Mouse (Mus musculus) forebrain, embryonic 15.5 days (tissue): ENCODE measurements around the gene Per2. TPM values are rescaled to one million over a fixed set of nuclear protein-coding genes. Genes with fewer than 3 reads are reported as not detected.

ENCODE experiments used
- ATAC-seq: fragments of 200-750 bp; cut with Nextera tagmentation; replicated peaks from 2 replicates; pipeline ENCODE4 v1.8.0; 2017; ENCODE audit warnings: mild to moderate bottlenecking, moderate TSS enrichment, moderate library complexity
- H3K27ac ChIP-seq: fragments of 300-500 bp; sonication (generic); replicated peaks from 2 replicates; pipeline ENCODE4 v1.5.1; 2015; ENCODE audit warnings: mild to moderate bottlenecking, inconsistent platforms
- H3K27me3 ChIP-seq: fragments of 300-500 bp; sonication (generic); 2 replicates; pipeline ENCODE4 v1.6.1; 2015; ENCODE audit warnings: inconsistent platforms
- H3K36me3 ChIP-seq: fragments of 300-500 bp; sonication (generic); 2 replicates; pipeline ENCODE4 v1.6.1; 2015; ENCODE audit warnings: mild to moderate bottlenecking, inconsistent platforms
- H3K4me1 ChIP-seq: fragments of 300-500 bp; sonication (generic); 2 replicates; pipeline ENCODE4 v1.6.1; 2015; ENCODE audit warnings: inconsistent platforms
- H3K4me2 ChIP-seq: fragments of 300-500 bp; sonication (generic); replicated peaks from 2 replicates; pipeline ENCODE4 v1.6.1; 2015; ENCODE audit warnings: mild to moderate bottlenecking, inconsistent platforms
- H3K4me3 ChIP-seq: fragments of 300-500 bp; sonication (generic); 2 replicates; pipeline ENCODE4 v1.5.1; 2015; ENCODE audit warnings: mild to moderate bottlenecking, inconsistent platforms
- H3K9ac ChIP-seq: fragments of 300-500 bp; sonication (generic); replicated peaks from 2 replicates; pipeline ENCODE4 v1.6.1; 2015; ENCODE audit warnings: mild to moderate bottlenecking, inconsistent platforms
- H3K9me3 ChIP-seq: fragments of 300-500 bp; sonication (generic); 2 replicates; pipeline ENCODE4 v1.6.1; 2016; ENCODE audit warnings: inconsistent platforms
- WGBS: fragments of 180-500 bp; shearing (Covaris S2); methylation state at CpG from one replicate; pipeline ENCODE4 v1.1.7; 2015; ENCODE audit warnings: mixed read lengths; 5-methylcytosine and 5-hydroxymethylcytosine counted together
- polyA plus RNA-seq: library from polyadenylated mRNA; unstranded; fragments of >200 nt; fragmentation: Nextera tagmentation; extraction: Ambion mirVana; gene quantifications from 2 replicates; pipeline ENCODE4 v1.2.1, GENCODE M21; 2015

Gene Per2
- polyA plus RNA-seq, 1 experiment from 2014 or later = 4.5 TPM

- WGBS = 90% methylated on average over 8 of the region's 8 CpGs
- no peak for ATAC-seq
- H3K4me1 ChIP-seq = no peaks in the 10 kb centered on the region
- no peaks in the 10 kb centered on the region for H3K27me3 ChIP-seq
- H3K9ac ChIP-seq = no peak overlapping the region
- no peak overlapping the region for H3K4me3 ChIP-seq
- no peak overlapping the region for H3K27ac ChIP-seq
- H3K4me2 ChIP-seq = no peak overlapping the region
- no peaks in the 10 kb centered on the region for H3K9me3 ChIP-seq
- peaks cover 6% of the 10 kb centered on the region; the same call in 1 of the 2 replicates for H3K36me3 ChIP-seq
Observed at GRCm38 (mm10) chr1:91420601-91421065, 38.5 kb downstream of the Per2 start.

- Histone ChIP-seq H3K4me3 (no peak overlapping the region), H3K27ac (no peak overlapping the region), H3K27me3 (no peaks in the 10 kb centered on the region), H3K9me3 (no peaks in the 10 kb centered on the region), H3K4me1 (peaks cover 5% of the 10 kb centered on the region), H3K36me3 (peaks cover 6% of the 10 kb centered on the region; the same call in 1 of the 2 replicates), H3K4me2 (no peak overlapping the region), H3K9ac (no peak overlapping the region)
- 67% methylated on average over 10 of the region's 10 CpGs for WGBS
- ATAC-seq = no peak
Observed at GRCm38 (mm10) chr1:91419862-91420600, 39.1 kb downstream of the Per2 start.

- Histone ChIP-seq H3K27ac (no peak overlapping the region), H3K9me3 (no peaks in the 10 kb centered on the region), H3K4me3 (no peak overlapping the region), H3K4me2 (no peak overlapping the region), H3K36me3 (peaks cover 6% of the 10 kb centered on the region; the same call in 1 of the 2 replicates), H3K9ac (no peak overlapping the region), H3K27me3 (no peaks in the 10 kb centered on the region), H3K4me1 (peaks cover 22% of the 10 kb centered on the region)
- WGBS = 75% methylated on average over 1 of the region's 1 CpGs
- ATAC-seq = no peak
Observed at GRCm38 (mm10) chr1:91417991-91418390, 41.1 kb downstream of the Per2 start.

GRCm38 (mm10) chr1:91415311-91415710 is 43.8 kb downstream of the Per2 start:
- no peak overlapping the region for H3K4me3 ChIP-seq
- peak overlapping the region; percentile 93; the same call in 1 of the 2 replicates for H3K4me2 ChIP-seq
- peaks cover 6% of the 10 kb centered on the region; the same call in 1 of the 2 replicates for H3K36me3 ChIP-seq
- peak overlapping the region; percentile 91 for H3K27ac ChIP-seq
- 33% methylated on average over 5 of the region's 5 CpGs for WGBS
- no peaks in the 10 kb centered on the region for H3K27me3 ChIP-seq
- ATAC-seq = no peak
- peaks cover 38% of the 10 kb centered on the region for H3K4me1 ChIP-seq
- no peak overlapping the region for H3K9ac ChIP-seq
- no peaks in the 10 kb centered on the region for H3K9me3 ChIP-seq

GRCm38 (mm10) chr1:91414903-91415302 is 44.2 kb downstream of the Per2 start:
- WGBS = 21% methylated on average over 4 of the region's 4 CpGs
- Histone ChIP-seq H3K4me2 (peak overlapping the region; percentile 93), H3K9ac (peak overlapping the region; percentile 5; the same call in 1 of the 2 replicates), H3K9me3 (no peaks in the 10 kb centered on the region), H3K4me1 (peaks cover 38% of the 10 kb centered on the region), H3K4me3 (no peak overlapping the region), H3K27ac (peak overlapping the region; percentile 91), H3K36me3 (peaks cover 6% of the 10 kb centered on the region; the same call in 1 of the 2 replicates), H3K27me3 (no peaks in the 10 kb centered on the region)
- no peak for ATAC-seq

GRCm38 (mm10) chr1:91413898-91414594 is 45.1 kb downstream of the Per2 start, which contains the start of gene Hes6:
Gene Hes6, minus strand, starts transcription at chr1:91414038.
- no peaks in the 10 kb centered on the region for H3K9me3 ChIP-seq
- H3K4me1 ChIP-seq = peaks cover 38% of the 10 kb centered on the region
- H3K4me3 ChIP-seq = peak within 1 kb of the TSS; percentile 92
- H3K27me3 ChIP-seq = no peaks in the 10 kb centered on the region
- peak within 1 kb of the TSS; percentile 91 for H3K27ac ChIP-seq
- H3K4me2 ChIP-seq = peak within 1 kb of the TSS; percentile 93
- H3K9ac ChIP-seq = peak within 1 kb of the TSS; percentile 94
- WGBS = 1% methylated on average over 39 of the region's 39 CpGs
- peaks cover 3% of the 10 kb centered on the region; the same call in 1 of the 2 replicates for H3K36me3 ChIP-seq
- ATAC-seq = peak; percentile 70

- peak overlapping the region; percentile 91 for H3K27ac ChIP-seq
- no peaks in the 10 kb centered on the region for H3K27me3 ChIP-seq
- under 1% methylated on average over 14 of the region's 14 CpGs for WGBS
Observed at GRCm38 (mm10) chr1:91413536-91413897, 45.6 kb downstream of the Per2 start.

GRCm38 (mm10) chr1:91413030-91413506 is 46.1 kb downstream of the Per2 start:
- Histone ChIP-seq H3K27me3 (no peaks in the 10 kb centered on the region), H3K4me2 (peak overlapping the region; percentile 93), H3K9me3 (no peaks in the 10 kb centered on the region), H3K36me3 (peaks cover 3% of the 10 kb centered on the region; the same call in 1 of the 2 replicates), H3K4me1 (peaks cover 38% of the 10 kb centered on the region), H3K27ac (peak overlapping the region; percentile 91), H3K4me3 (peak overlapping the region; percentile 92), H3K9ac (peak overlapping the region; percentile 94)
- ATAC-seq = peak; percentile 92
- under 1% methylated on average over 34 of the region's 34 CpGs for WGBS

More at GRCm38 (mm10) chr1:91413536-91413897, 45.6 kb downstream of the Per2 start:
- no peaks in the 10 kb centered on the region for H3K9me3 ChIP-seq
- H3K4me3 ChIP-seq = peak overlapping the region; percentile 92
- H3K36me3 ChIP-seq = peaks cover 3% of the 10 kb centered on the region; the same call in 1 of the 2 replicates
- peaks cover 38% of the 10 kb centered on the region for H3K4me1 ChIP-seq
- no peak for ATAC-seq
- H3K4me2 ChIP-seq = peak overlapping the region; percentile 93
- H3K9ac ChIP-seq = peak overlapping the region; percentile 94

- peak overlapping the region; percentile 94 for H3K9ac ChIP-seq
- WGBS = 1% methylated on average over 64 of the region's 65 CpGs
- H3K4me1 ChIP-seq = peaks cover 38% of the 10 kb centered on the region
- H3K9me3 ChIP-seq = no peaks in the 10 kb centered on the region
- H3K4me3 ChIP-seq = peak overlapping the region; percentile 92
- peak overlapping the region; percentile 91 for H3K27ac ChIP-seq
- ATAC-seq = peak; percentile 30
- H3K4me2 ChIP-seq = peak overlapping the region; percentile 93
- no peaks in the 10 kb centered on the region for H3K27me3 ChIP-seq
- H3K36me3 ChIP-seq = no peaks in the 10 kb centered on the region; the same call in 1 of the 2 replicates
Observed at GRCm38 (mm10) chr1:91412286-91413029, 46.7 kb downstream of the Per2 start.

GRCm38 (mm10) chr1:91411631-91412285 is 47.4 kb downstream of the Per2 start:
- no peaks in the 10 kb centered on the region for H3K9me3 ChIP-seq
- peak overlapping the region; percentile 93 for H3K4me2 ChIP-seq
- WGBS = 48% methylated on average over 8 of the region's 8 CpGs
- H3K27me3 ChIP-seq = no peaks in the 10 kb centered on the region
- peak overlapping the region; percentile 92 for H3K4me3 ChIP-seq
- peaks cover 38% of the 10 kb centered on the region for H3K4me1 ChIP-seq
- H3K27ac ChIP-seq = peak overlapping the region; percentile 91; the same call in 1 of the 2 replicates
- peak overlapping the region; percentile 94 for H3K9ac ChIP-seq
- no peak for ATAC-seq
- no peaks in the 10 kb centered on the region; the same call in 1 of the 2 replicates for H3K36me3 ChIP-seq

GRCm38 (mm10) chr1:91407819-91408218 is 51.3 kb downstream of the Per2 start:
- Histone ChIP-seq H3K36me3 (no peaks in the 10 kb centered on the region), H3K4me2 (no peak overlapping the region), H3K4me1 (peaks cover 15% of the 10 kb centered on the region), H3K9me3 (no peaks in the 10 kb centered on the region), H3K9ac (no peak overlapping the region), H3K27me3 (no peaks in the 10 kb centered on the region), H3K27ac (no peak overlapping the region), H3K4me3 (no peak overlapping the region)
- 93% methylated on average over 4 of the region's 4 CpGs for WGBS
- no peak for ATAC-seq
